Mouse (Mus musculus) liver, postnatal 0 days (tissue): ENCODE results near the gene Senp7. TPM values are rescaled to one million over a fixed set of nuclear protein-coding genes. Genes with fewer than 3 reads are reported as not detected.
"Not testable (repeated sequence)": the region's sequence is repeated elsewhere in the genome, so short reads cannot be mapped to it uniquely, and the experiment has no call there.

Experiments used
- ATAC-seq: fragments of 200-750 bp; cut with Nextera tagmentation; 2 replicates; pipeline ENCODE4 v1.8.0; 2017; ENCODE audit warnings: mild to moderate bottlenecking, moderate library complexity
- DNase-seq: peaks from one replicate; pipeline ENCODE4 v3.0.0-alpha.2; 2016
- H3K27ac ChIP-seq: fragments of 300-500 bp; sonication (generic); 2 replicates; pipeline ENCODE4 v1.5.1; 2014; ENCODE audit warnings: antibody characterized with exemption, moderate library complexity, mild to moderate bottlenecking, low read depth
- H3K27me3 ChIP-seq: fragments of 300-500 bp; sonication (generic); 2 replicates; pipeline ENCODE4 v1.6.1; 2014; ENCODE audit warnings: low read length, control low read depth, mixed read lengths; ENCODE audit not compliant: insufficient read depth
- H3K36me3 ChIP-seq: fragments of 300-500 bp; sonication (generic); replicated peaks from 2 replicates; pipeline ENCODE4 v1.6.1; 2014; ENCODE audit warnings: mild to moderate bottlenecking, control low read depth, low read length, moderate library complexity, mixed read lengths; ENCODE audit not compliant: insufficient read depth
- H3K4me1 ChIP-seq: fragments of 300-500 bp; sonication (generic); 2 replicates; pipeline ENCODE4 v1.6.1; 2014; ENCODE audit warnings: antibody characterized with exemption, mild to moderate bottlenecking, control low read depth; ENCODE audit not compliant: insufficient read depth
- H3K4me2 ChIP-seq: fragments of 300-500 bp; sonication (generic); 2 replicates; pipeline ENCODE4 v1.6.1; 2014; ENCODE audit warnings: low read depth, mild to moderate bottlenecking, low read length, moderate library complexity, mixed read lengths
- H3K4me3 ChIP-seq: fragments of 300-500 bp; sonication (generic); 2 replicates; pipeline ENCODE4 v1.5.1; 2014; ENCODE audit warnings: low read depth, low read length
- H3K9ac ChIP-seq: fragments of 300-500 bp; sonication (generic); replicated peaks from 2 replicates; pipeline ENCODE4 v1.6.1; 2014; ENCODE audit warnings: mild to moderate bottlenecking, moderate library complexity
- H3K9me3 ChIP-seq: fragments of 300-500 bp; sonication (generic); 2 replicates; pipeline ENCODE4 v1.6.1; 2016; ENCODE audit warnings: mild to moderate bottlenecking, control low read depth, low read length, mixed read lengths
- CTCF ChIP-seq: sonication (generic); IDR thresholded peaks from 2 replicates; pipeline ENCODE4 v1.5.1; 2016; ENCODE audit warnings: antibody characterized with exemption, low read depth
- EP300 ChIP-seq: IDR thresholded peaks from 2 replicates; pipeline ENCODE4 v1.6.1; 2016; ENCODE audit warnings: antibody characterized with exemption, low read depth, mild to moderate bottlenecking
- WGBS: fragments of 180-500 bp; shearing (Covaris S2); extraction: QIAGEN DNeasy Blood & Tissue Kit; methylation state at CpG from one replicate; pipeline ENCODE4 v1.1.7; 2014; ENCODE audit not compliant: insufficient replicate concordance; 5-methylcytosine and 5-hydroxymethylcytosine counted together
- polyA plus RNA-seq: library from polyadenylated mRNA; unstranded; fragments of >200 nt; fragmentation: Nextera tagmentation; extraction: Ambion mirVana; gene quantifications from 2 replicates; pipeline ENCODE4 v1.2.1, GENCODE M21; 2015

The Senp7 gene
- polyA plus RNA-seq, 1 experiment from 2014 or later, result 10.6 TPM

GRCm38 (mm10) chr16:56086336-56086735 lies 38.2 kb downstream of the Senp7 start:
- peaks cover 3% of the 10 kb centered on the region; the same call in 1 of the 2 replicates for H3K36me3 ChIP-seq
- no peak for TF ChIP-seq EP300
- TF ChIP-seq CTCF, result no peak
- H3K9ac ChIP-seq, result no peak overlapping the region
- H3K4me2 ChIP-seq, result no peak overlapping the region
- H3K9me3 ChIP-seq, result no peaks in the 10 kb centered on the region
- no peak for DNase-seq
- peak; percentile 27; the same call in 1 of the 2 replicates for ATAC-seq
- no peaks in the 10 kb centered on the region for H3K4me1 ChIP-seq
- H3K27ac ChIP-seq, result no peak overlapping the region
- H3K4me3 ChIP-seq, result no peak overlapping the region
- H3K27me3 ChIP-seq, result no peaks in the 10 kb centered on the region
- 86% methylated on average over 2 of the region's 2 CpGs for WGBS

DNA sequence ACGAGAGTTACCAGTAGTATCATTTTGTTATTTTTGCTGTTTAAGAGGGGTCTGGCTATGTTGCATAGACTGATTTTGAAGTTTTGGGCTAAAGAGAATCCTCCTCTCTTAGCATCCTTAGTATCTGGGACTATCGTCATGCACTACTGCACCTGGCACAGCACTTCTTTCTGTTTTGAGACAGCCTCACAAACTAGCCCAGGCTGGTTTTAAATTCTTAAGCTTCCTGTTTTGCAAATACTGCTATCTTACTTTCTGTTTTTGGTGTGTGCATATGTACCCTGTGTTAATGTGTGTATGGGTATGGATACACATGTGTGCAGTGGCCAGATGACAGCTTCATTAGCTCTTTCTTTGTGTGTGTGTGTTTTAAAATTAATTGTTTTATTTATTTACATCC lies 42.2 kb downstream of the Senp7 start:
- peaks cover 6% of the 10 kb centered on the region for H3K36me3 ChIP-seq
- ATAC-seq (no peak), DNase-seq (no peak)
- no peak for TF ChIP-seq CTCF
- TF ChIP-seq EP300, result no peak
- H3K27me3 ChIP-seq, result no peaks in the 10 kb centered on the region
- WGBS, result 83% methylated on average over 2 of the region's 2 CpGs
- H3K9me3 ChIP-seq, result no peaks in the 10 kb centered on the region
- H3K27ac ChIP-seq, result no peak overlapping the region
- no peak overlapping the region for H3K9ac ChIP-seq
- no peak overlapping the region for H3K4me2 ChIP-seq
- no peak overlapping the region for H3K4me3 ChIP-seq
- no peaks in the 10 kb centered on the region for H3K4me1 ChIP-seq

DNA sequence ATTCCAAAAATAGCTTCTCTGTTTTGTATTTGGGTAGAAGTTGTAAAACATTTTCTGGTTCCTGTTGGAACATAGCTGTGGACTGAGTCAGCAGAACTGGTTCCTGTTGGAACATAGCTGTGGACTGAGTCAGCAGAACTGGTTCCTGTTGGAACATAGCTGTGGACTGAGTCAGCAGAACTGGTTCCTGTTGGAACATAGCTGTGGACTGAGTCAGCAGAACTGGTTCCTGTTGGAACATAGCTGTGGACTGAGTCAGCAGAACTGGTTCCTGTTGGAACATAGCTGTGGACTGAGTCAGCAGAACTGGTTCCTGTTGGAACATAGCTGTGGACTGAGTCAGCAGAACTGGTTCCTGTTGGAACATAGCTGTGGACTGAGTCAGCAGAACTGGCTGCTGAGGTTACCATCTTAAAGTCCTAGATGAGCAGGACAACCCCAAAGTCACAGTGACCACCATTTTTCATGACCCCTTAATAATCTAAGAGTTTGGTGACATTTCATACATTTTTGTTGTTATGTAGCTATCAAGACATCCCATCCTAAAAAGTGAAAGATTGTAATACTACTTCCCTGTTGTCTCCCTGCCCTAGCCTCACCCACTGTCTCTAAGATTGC lies 48.4 kb downstream of the Senp7 start:
- not testable (repeated sequence) for H3K27me3 ChIP-seq, H3K9ac ChIP-seq, H3K4me2 ChIP-seq, H3K4me3 ChIP-seq, H3K4me1 ChIP-seq, H3K9me3 ChIP-seq, DNase-seq
- Histone ChIP-seq H3K27ac (peak overlapping the region; percentile 83), H3K36me3 (peaks cover 27% of the 10 kb centered on the region)
- 0 out of 2 replicates have a peak, but pooled peaks have one; percentile 21 for ATAC-seq

GRCm38 (mm10) chr16:56115706-56116105 lies 67.6 kb downstream of the Senp7 start:
- no peak overlapping the region for H3K4me2 ChIP-seq
- H3K4me3 ChIP-seq, result no peak overlapping the region
- H3K27me3 ChIP-seq, result no peaks in the 10 kb centered on the region
- H3K4me1 ChIP-seq, result no peaks in the 10 kb centered on the region
- no peak for ATAC-seq
- WGBS, result 88% methylated on average over 3 of the region's 3 CpGs
- H3K9me3 ChIP-seq, result peaks cover 4% of the 10 kb centered on the region; the same call in 1 of the 2 replicates
- TF ChIP-seq CTCF (no peak), EP300 (no peak)
- no peak for DNase-seq
- H3K9ac ChIP-seq, result no peak overlapping the region
- H3K36me3 ChIP-seq, result peaks cover 10% of the 10 kb centered on the region
- no peak overlapping the region for H3K27ac ChIP-seq

- no peak overlapping the region for H3K4me2 ChIP-seq
- H3K27ac ChIP-seq, result no peak overlapping the region
- no peak for TF ChIP-seq EP300
- no peak for TF ChIP-seq CTCF
- peaks cover 13% of the 10 kb centered on the region for H3K36me3 ChIP-seq
- no peaks in the 10 kb centered on the region for H3K4me1 ChIP-seq
- H3K27me3 ChIP-seq, result no peaks in the 10 kb centered on the region
- peaks cover 4% of the 10 kb centered on the region; the same call in 1 of the 2 replicates for H3K9me3 ChIP-seq
- DNase-seq (no peak), ATAC-seq (no peak)
- no peak overlapping the region for H3K9ac ChIP-seq
- 87% methylated on average over 5 of the region's 5 CpGs for WGBS
- no peak overlapping the region for H3K4me3 ChIP-seq
Observed at GRCm38 (mm10) chr16:56116155-56116554, 68.0 kb downstream of the Senp7 start.

DNA sequence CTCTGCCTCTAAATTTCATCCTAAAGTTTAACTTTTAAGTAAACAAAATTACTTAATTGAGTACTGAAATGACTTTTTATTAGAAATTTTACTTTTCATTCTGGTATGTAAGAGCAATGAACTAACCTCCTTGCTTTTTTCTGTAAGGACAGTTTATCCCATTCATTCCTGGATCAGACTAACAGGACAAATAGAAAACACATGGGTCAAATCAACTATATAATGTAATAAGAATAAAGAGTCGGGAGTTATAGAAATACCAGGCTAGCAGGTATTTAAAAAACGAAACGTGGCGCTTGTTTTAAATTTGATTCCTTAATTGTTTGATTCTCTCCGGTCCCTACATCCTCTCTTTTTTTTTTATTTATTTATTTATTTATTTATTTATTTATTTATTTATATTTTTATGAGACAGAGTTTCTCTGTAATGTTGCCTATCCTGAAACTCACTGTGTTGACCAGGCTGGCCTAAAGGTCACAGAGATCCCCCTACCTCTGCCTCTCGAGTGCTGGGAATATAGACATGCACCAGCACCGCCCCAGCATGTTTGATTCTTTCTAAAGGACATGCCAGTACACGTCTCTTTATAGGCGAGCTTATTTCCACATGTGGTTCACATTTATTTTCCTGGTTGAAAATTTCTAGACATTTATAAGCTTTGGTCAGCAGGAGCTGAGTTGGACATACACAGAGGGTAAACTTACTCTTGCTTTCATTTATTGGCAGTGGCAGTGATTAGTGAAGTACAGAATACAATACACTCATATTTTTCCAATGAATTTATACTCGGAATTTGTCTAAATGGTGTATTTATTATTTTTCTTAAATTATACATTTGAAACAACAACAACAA lies 69.4 kb downstream of the Senp7 start:
- ATAC-seq (no peak), DNase-seq (no peak)
- TF ChIP-seq CTCF (no peak), EP300 (no peak)
- Histone ChIP-seq H3K4me2 (no peak overlapping the region), H3K4me3 (no peak overlapping the region), H3K27me3 (no peaks in the 10 kb centered on the region), H3K9ac (no peak overlapping the region), H3K4me1 (no peaks in the 10 kb centered on the region), H3K36me3 (peaks cover 13% of the 10 kb centered on the region), H3K27ac (no peak overlapping the region), H3K9me3 (peaks cover 4% of the 10 kb centered on the region; the same call in 1 of the 2 replicates)
- WGBS, result 86% methylated on average over 10 of the region's 10 CpGs
